10 mouse cellular contexts compared by ENCODE assay signal in the genomic region with DNA sequence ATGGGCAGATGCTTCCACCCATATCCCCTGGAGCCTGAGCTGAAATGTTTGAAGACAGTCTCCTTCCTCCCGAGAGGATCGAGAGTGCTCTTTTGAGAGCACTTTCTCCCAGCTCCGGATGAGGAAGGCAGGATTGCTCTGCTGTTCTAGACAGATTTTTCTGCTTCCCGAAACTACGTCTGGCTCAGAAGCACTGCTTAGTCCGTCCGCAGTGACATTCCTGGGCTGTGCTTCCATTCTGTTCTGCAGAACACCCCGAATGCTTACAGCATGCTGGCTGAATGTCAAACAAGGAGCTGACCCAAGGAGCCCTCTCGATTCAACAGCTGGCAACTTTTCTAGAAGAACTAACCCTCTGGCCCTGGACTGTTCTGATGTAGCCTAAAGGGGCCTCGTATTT. TPM values are rescaled to one million over a fixed set of nuclear protein-coding genes. Genes with fewer than 3 reads are reported as not detected.
A peak's percentile ranks its signal among the peaks of the same experiment; 100 is the strongest.
DNase-seq lines count a peak whose midpoint lies in the region; ATAC-seq and TF ChIP-seq lines count a peak whose summit lies in the region.
"Had no signal": no experiment of that assay in that cellular context is flagged by ENCODE, and none has a peak within 500 bp of the region (broad histone marks: within the 10 kb centered on the region; RNA-seq: fewer than 3 reads in every experiment).

No protein-coding gene starts in this region.

- H3K4me2 ChIP-seq in liver, embryonic 16.5 days (ENCODE audit: low read depth, low read length) = no peak overlapping the region

- 54% methylated on average over 10 of the region's 10 CpGs for WGBS in heart, embryonic 10.5 days
- 50% methylated on average over 10 of the region's 10 CpGs for WGBS in liver, embryonic 16.5 days (ENCODE audit: insufficient replicate concordance)

- H3K9me3 ChIP-seq in heart, embryonic 10.5 days = no peaks in the 10 kb centered on the region
- H3K9me3 ChIP-seq in liver, embryonic 16.5 days (replicated peaks; ENCODE audit: control insufficient read depth, low read length) = no peaks in the 10 kb centered on the region

- H3K36me3 ChIP-seq in heart, embryonic 10.5 days = no peaks in the 10 kb centered on the region
- H3K36me3 ChIP-seq in liver, embryonic 16.5 days (ENCODE audit: control insufficient read depth, insufficient read depth) = no peaks in the 10 kb centered on the region

- no peak for ATAC-seq in liver, embryonic 16.5 days (ENCODE audit: low read depth)

- no peak for TF ChIP-seq POLR2A in bone marrow macrophage, adult 2 months (IDR thresholded peaks at IDR 0.05; ENCODE audit: borderline replicate concordance, low read depth, low read length)

- no peak overlapping the region for H3K9ac ChIP-seq in liver, embryonic 16.5 days (ENCODE audit: low read depth, low read length)

- DNase-seq in left cerebral cortex, adult 2 months (ENCODE audit: extremely low spot score in 1 of 2, low spot score in 2 of 2) = no peak
- DNase-seq in left cerebral cortex, adult 18-20 months (ENCODE audit: low spot score in 2 of 2) = no peak
- no peak for DNase-seq in heart, embryonic 10.5 days (ENCODE audit: low spot score)
- DNase-seq in ovary, postnatal 36 days (ENCODE audit: low spot score) = no peak
- DNase-seq in right cerebral cortex, postnatal 10 days (ENCODE audit: low spot score in 2 of 2) = no peak
- no peak for DNase-seq in frontal cortex, postnatal 36 days (ENCODE audit: low spot score in 2 of 2)
- DNase-seq: right cerebral cortex, postnatal 25 days; thymus, postnatal 14 days had no signal

- no peaks in the 10 kb centered on the region for H3K27me3 ChIP-seq in heart, embryonic 10.5 days (ENCODE audit: insufficient read depth, poor library complexity, severe bottlenecking)
- no peaks in the 10 kb centered on the region for H3K27me3 ChIP-seq in liver, embryonic 16.5 days (ENCODE audit: control insufficient read depth, insufficient read depth, low read depth, low read length)

- H3K4me3 ChIP-seq in left cerebral cortex, adult 2 months = no peak overlapping the region
- H3K4me3 ChIP-seq in bone marrow macrophage, adult 2 months (ENCODE audit: insufficient read depth, low read length) = no peak overlapping the region
- H3K4me3 ChIP-seq in heart, embryonic 10.5 days = no peak overlapping the region
- no peak overlapping the region for H3K4me3 ChIP-seq in liver, embryonic 16.5 days (ENCODE audit: low read depth, low read length)

- H3K4me1 ChIP-seq in bone marrow macrophage, adult 2 months (ENCODE audit: control insufficient read depth, insufficient read depth, low read length) = peaks cover 64% of the 10 kb centered on the region
- no peaks in the 10 kb centered on the region; the same call in 1 of the 2 replicates for H3K4me1 ChIP-seq in heart, embryonic 10.5 days
- no peaks in the 10 kb centered on the region; the same call in 1 of the 2 replicates for H3K4me1 ChIP-seq in liver, embryonic 16.5 days (ENCODE audit: control insufficient read depth, low read depth, low read length)

- TF ChIP-seq CTCF in left cerebral cortex, adult 2 months (IDR thresholded peaks at IDR 0.05) = no peak
- no peak for TF ChIP-seq CTCF in bone marrow macrophage, adult 2 months (IDR thresholded peaks at IDR 0.05; ENCODE audit: low read depth, low read length)

- H3K27ac ChIP-seq in left cerebral cortex, adult 2 months = peak overlapping the region; percentile 34; the same call in 1 of the 2 replicates
- H3K27ac ChIP-seq in bone marrow macrophage, adult 2 months (ENCODE audit: insufficient read depth, low read depth, low read length) = peak overlapping the region; percentile 98
- H3K27ac ChIP-seq in heart, embryonic 10.5 days = peak overlapping the region; percentile 44
- H3K27ac ChIP-seq in liver, embryonic 16.5 days (ENCODE audit: low read length) = peak overlapping the region; percentile 78; the same call in 1 of the 2 replicates

- intact Hi-C loops in left cerebral cortex, adult 2 months (cut with DNase I) = no loop called here

RNA-seq across cellular contexts. Expression of a gene that starts 10.8 kb away (rescaled TPM):
- total RNA-seq in left cerebral cortex, adult 2 months (2021) = 100 to 1,000 TPM in 1 of 2 experiments, 10 to 100 TPM in 1; 93.8 to 102 TPM
- total RNA-seq in left cerebral cortex, adult 18-20 months (2021) = 100 to 1,000 TPM in 1 of 2 experiments, 10 to 100 TPM in 1; 99.1 to 102 TPM
- 1,528 and 1,623 TPM in 2 replicates for polyA plus RNA-seq in bone marrow macrophage, adult 2 months (2012; ENCODE audit: insufficient read depth, insufficient read length, missing spikeins)
- 84.4 and 111 TPM in 2 replicates for polyA plus RNA-seq in heart, embryonic 10.5 days (2016; fragmentation: Nextera tagmentation; extraction: Ambion mirVana)
- polyA plus RNA-seq in liver, embryonic 16.5 days (2015; fragmentation: Nextera tagmentation; extraction: Ambion mirVana) = 85.1 and 85.2 TPM in 2 replicates

RNA-seq across cellular contexts. Expression of a gene that starts 18.5 kb away (rescaled TPM):
- total RNA-seq in left cerebral cortex, adult 2 months (2021) = 10 to 100 TPM; 26.7 to 28.2 TPM
- total RNA-seq in left cerebral cortex, adult 18-20 months (2021) = 10 to 100 TPM; 25.7 to 25.9 TPM
- 28.1 and 30.3 TPM in 2 replicates for polyA plus RNA-seq in bone marrow macrophage, adult 2 months (2012; ENCODE audit: insufficient read depth, insufficient read length, missing spikeins)
- 25.7 and 26.1 TPM in 2 replicates for polyA plus RNA-seq in heart, embryonic 10.5 days (2016; fragmentation: Nextera tagmentation; extraction: Ambion mirVana)
- 14.1 and 14.6 TPM in 2 replicates for polyA plus RNA-seq in liver, embryonic 16.5 days (2015; fragmentation: Nextera tagmentation; extraction: Ambion mirVana)

Comparison
In these comparisons a context has a peak if more than half of its experiments do, and no peak if none do; other contexts are left out.
1. H3K27ac ChIP-seq: peak in every context shown above with its lines; median percentile 98 in bone marrow macrophage, adult 2 months; 78 in liver, embryonic 16.5 days; 44 in heart, embryonic 10.5 days; 34 in left cerebral cortex, adult 2 months.
2. RNA of a gene that starts 10.8 kb away (polyA plus RNA-seq): 1,528 to 1,623 TPM in bone marrow macrophage, adult 2 months; 85.1 to 85.2 TPM in liver, embryonic 16.5 days and 84.4 to 111 TPM in heart, embryonic 10.5 days; every median in the first group is over 10 times any median in the second.